Mouse (Mus musculus): ENCODE data around the gene Prkd1. TPM values are rescaled to one million over a fixed set of nuclear protein-coding genes. Genes with fewer than 3 reads are reported as not detected.

Prkd1 gene
- total RNA-seq, 1 experiment: 3.0 TPM

- H3K9ac ChIP-seq (ENCODE audit: insufficient read depth, low read depth, low read length, poor library complexity, severe bottlenecking): no peak overlapping the region
- TF ChIP-seq CHD2 (IDR thresholded peaks at IDR 0.05; ENCODE audit: low read depth, low read length) (no peak), HCFC1 (IDR thresholded peaks at IDR 0.05; ENCODE audit: borderline replicate concordance, insufficient read depth, low read length) (no peak), MAFK (IDR thresholded peaks at IDR 0.05; ENCODE audit: insufficient read depth, low read depth, low read length) (no peak), ZC3H11A (IDR thresholded peaks at IDR 0.05; ENCODE audit: borderline replicate concordance, low read depth, low read length) (no peak), ZNF384 (IDR thresholded peaks at IDR 0.05; ENCODE audit: low read depth, low read length) (no peak)
- H3K4me1 ChIP-seq (ENCODE audit: control insufficient read depth in 2 of 2, insufficient read depth in 2 of 2, low read length in 2 of 2, poor library complexity in 1 of 2): no peaks in the 10 kb centered on the region
- no peak overlapping the region for H3K4me3 ChIP-seq (ENCODE audit: insufficient read depth in 1 of 2, low read depth in 1 of 2, low read length in 2 of 2, poor library complexity in 1 of 2, severe bottlenecking in 1 of 2)
- DNase-seq (ENCODE audit: low read depth, low spot score): no peak
- no peak overlapping the region for H3K27ac ChIP-seq (ENCODE audit: insufficient read depth, low read depth, low read length, poor library complexity, severe bottlenecking)
- no peaks in the 10 kb centered on the region for H3K36me3 ChIP-seq (ENCODE audit: control insufficient read depth, insufficient read depth, low read length, poor library complexity, severe bottlenecking)
- H3K9me3 ChIP-seq (ENCODE audit: control insufficient read depth, insufficient read depth, low read depth, low read length): no peaks in the 10 kb centered on the region
- in situ Hi-C loops (cut with MboI; ENCODE audit: low sequenced_read_pairs in 2 of 2, unreplicated experiment in 2 of 2): no loop called here
Observed at GRCm38 (mm10) chr12:50352404-50352803, 296.5 kb downstream of the Prkd1 start.

GRCm38 (mm10) chr12:50333182-50333581 lies 315.7 kb downstream of the Prkd1 start:
- H3K4me3 ChIP-seq (ENCODE audit: insufficient read depth in 1 of 2, low read depth in 1 of 2, low read length in 2 of 2, poor library complexity in 1 of 2, severe bottlenecking in 1 of 2): no peak overlapping the region
- H3K4me1 ChIP-seq (ENCODE audit: control insufficient read depth in 2 of 2, insufficient read depth in 2 of 2, low read length in 2 of 2, poor library complexity in 1 of 2): no peaks in the 10 kb centered on the region
- TF ChIP-seq MAFK (IDR thresholded peaks at IDR 0.05; ENCODE audit: insufficient read depth, low read depth, low read length) (no peak), ZC3H11A (IDR thresholded peaks at IDR 0.05; ENCODE audit: borderline replicate concordance, low read depth, low read length) (no peak), HCFC1 (IDR thresholded peaks at IDR 0.05; ENCODE audit: borderline replicate concordance, insufficient read depth, low read length) (no peak), ZNF384 (IDR thresholded peaks at IDR 0.05; ENCODE audit: low read depth, low read length) (no peak), CHD2 (IDR thresholded peaks at IDR 0.05; ENCODE audit: low read depth, low read length) (no peak)
- in situ Hi-C loops (cut with MboI; ENCODE audit: low sequenced_read_pairs in 2 of 2, unreplicated experiment in 2 of 2): no loop called here
- no peaks in the 10 kb centered on the region for H3K9me3 ChIP-seq (ENCODE audit: control insufficient read depth, insufficient read depth, low read depth, low read length)
- no peak overlapping the region for H3K27ac ChIP-seq (ENCODE audit: insufficient read depth, low read depth, low read length, poor library complexity, severe bottlenecking)
- no peak overlapping the region for H3K9ac ChIP-seq (ENCODE audit: insufficient read depth, low read depth, low read length, poor library complexity, severe bottlenecking)
- no peaks in the 10 kb centered on the region for H3K36me3 ChIP-seq (ENCODE audit: control insufficient read depth, insufficient read depth, low read length, poor library complexity, severe bottlenecking)
- DNase-seq (ENCODE audit: low read depth, low spot score): no peak

- in situ Hi-C loops (cut with MboI; ENCODE audit: low sequenced_read_pairs in 2 of 2, unreplicated experiment in 2 of 2): loop anchor here in 1 of 2 experiments (10.0 kb wide), 1 partner anchor 630 kb away; no protein-coding TSS in a partner anchor
- Histone ChIP-seq H3K9me3 (ENCODE audit: control insufficient read depth, insufficient read depth, low read depth, low read length) (no peaks in the 10 kb centered on the region), H3K9ac (ENCODE audit: insufficient read depth, low read depth, low read length, poor library complexity, severe bottlenecking) (no peak overlapping the region), H3K4me3 (ENCODE audit: insufficient read depth in 1 of 2, low read depth in 1 of 2, low read length in 2 of 2, poor library complexity in 1 of 2, severe bottlenecking in 1 of 2) (no peak overlapping the region), H3K4me1 (ENCODE audit: control insufficient read depth in 2 of 2, insufficient read depth in 2 of 2, low read length in 2 of 2, poor library complexity in 1 of 2) (no peaks in the 10 kb centered on the region), H3K27ac (ENCODE audit: insufficient read depth, low read depth, low read length, poor library complexity, severe bottlenecking) (no peak overlapping the region), H3K36me3 (ENCODE audit: control insufficient read depth, insufficient read depth, low read length, poor library complexity, severe bottlenecking) (no peaks in the 10 kb centered on the region)
- DNase-seq (ENCODE audit: low read depth, low spot score): no peak
- TF ChIP-seq HCFC1 (IDR thresholded peaks at IDR 0.05; ENCODE audit: borderline replicate concordance, insufficient read depth, low read length) (no peak), ZC3H11A (IDR thresholded peaks at IDR 0.05; ENCODE audit: borderline replicate concordance, low read depth, low read length) (no peak), CHD2 (IDR thresholded peaks at IDR 0.05; ENCODE audit: low read depth, low read length) (no peak), ZNF384 (IDR thresholded peaks at IDR 0.05; ENCODE audit: low read depth, low read length) (no peak), MAFK (IDR thresholded peaks at IDR 0.05; ENCODE audit: insufficient read depth, low read depth, low read length) (no peak)
Observed at GRCm38 (mm10) chr12:50314634-50315033, 334.3 kb downstream of the Prkd1 start.

- no peaks in the 10 kb centered on the region for H3K4me1 ChIP-seq (ENCODE audit: control insufficient read depth in 2 of 2, insufficient read depth in 2 of 2, low read length in 2 of 2, poor library complexity in 1 of 2)
- H3K9me3 ChIP-seq (ENCODE audit: control insufficient read depth, insufficient read depth, low read depth, low read length): no peaks in the 10 kb centered on the region
- in situ Hi-C loops (cut with MboI; ENCODE audit: low sequenced_read_pairs in 2 of 2, unreplicated experiment in 2 of 2): no loop called here
- H3K4me3 ChIP-seq (ENCODE audit: insufficient read depth in 1 of 2, low read depth in 1 of 2, low read length in 2 of 2, poor library complexity in 1 of 2, severe bottlenecking in 1 of 2): no peak overlapping the region
- no peaks in the 10 kb centered on the region for H3K36me3 ChIP-seq (ENCODE audit: control insufficient read depth, insufficient read depth, low read length, poor library complexity, severe bottlenecking)
- TF ChIP-seq ZC3H11A (IDR thresholded peaks at IDR 0.05; ENCODE audit: borderline replicate concordance, low read depth, low read length) (no peak), CHD2 (IDR thresholded peaks at IDR 0.05; ENCODE audit: low read depth, low read length) (no peak), ZNF384 (IDR thresholded peaks at IDR 0.05; ENCODE audit: low read depth, low read length) (no peak), HCFC1 (IDR thresholded peaks at IDR 0.05; ENCODE audit: borderline replicate concordance, insufficient read depth, low read length) (no peak), MAFK (IDR thresholded peaks at IDR 0.05; ENCODE audit: insufficient read depth, low read depth, low read length) (no peak)
- no peak overlapping the region for H3K9ac ChIP-seq (ENCODE audit: insufficient read depth, low read depth, low read length, poor library complexity, severe bottlenecking)
- H3K27ac ChIP-seq (ENCODE audit: insufficient read depth, low read depth, low read length, poor library complexity, severe bottlenecking): no peak overlapping the region
- DNase-seq (ENCODE audit: low read depth, low spot score): no peak
Observed at GRCm38 (mm10) chr12:50309276-50309675, 339.6 kb downstream of the Prkd1 start.

- Histone ChIP-seq H3K4me1 (ENCODE audit: control insufficient read depth in 2 of 2, insufficient read depth in 2 of 2, low read length in 2 of 2, poor library complexity in 1 of 2) (no peaks in the 10 kb centered on the region), H3K27ac (ENCODE audit: insufficient read depth, low read depth, low read length, poor library complexity, severe bottlenecking) (no peak overlapping the region), H3K4me3 (ENCODE audit: insufficient read depth in 1 of 2, low read depth in 1 of 2, low read length in 2 of 2, poor library complexity in 1 of 2, severe bottlenecking in 1 of 2) (no peak overlapping the region), H3K9me3 (ENCODE audit: control insufficient read depth, insufficient read depth, low read depth, low read length) (no peaks in the 10 kb centered on the region), H3K36me3 (ENCODE audit: control insufficient read depth, insufficient read depth, low read length, poor library complexity, severe bottlenecking) (no peaks in the 10 kb centered on the region), H3K9ac (ENCODE audit: insufficient read depth, low read depth, low read length, poor library complexity, severe bottlenecking) (no peak overlapping the region)
- no peak for TF ChIP-seq CHD2 (IDR thresholded peaks at IDR 0.05; ENCODE audit: low read depth, low read length)
- TF ChIP-seq HCFC1 (IDR thresholded peaks at IDR 0.05; ENCODE audit: borderline replicate concordance, insufficient read depth, low read length): no peak
- TF ChIP-seq MAFK (IDR thresholded peaks at IDR 0.05; ENCODE audit: insufficient read depth, low read depth, low read length): no peak
- TF ChIP-seq ZNF384 (IDR thresholded peaks at IDR 0.05; ENCODE audit: low read depth, low read length): no peak
- no peak for TF ChIP-seq ZC3H11A (IDR thresholded peaks at IDR 0.05; ENCODE audit: borderline replicate concordance, low read depth, low read length)
- DNase-seq (ENCODE audit: low read depth, low spot score): no peak
- in situ Hi-C loops (cut with MboI; ENCODE audit: low sequenced_read_pairs in 2 of 2, unreplicated experiment in 2 of 2): no loop called here
Observed at GRCm38 (mm10) chr12:50301334-50301733, 347.6 kb downstream of the Prkd1 start.
